Mouse (Mus musculus) fibroblast of lung, adult 2 months (primary cell): ENCODE results near the gene Cd59a.
"Not testable (repeated sequence)": the region's sequence is repeated elsewhere in the genome, so short reads cannot be mapped to it uniquely, and the experiment has no call there.

Source experiments
- DNase-seq: peaks from one replicate; pipeline ENCODE4 v3.0.0-alpha.2; 2011; ENCODE audit warnings: low read depth

The Cd59a gene

DNA sequence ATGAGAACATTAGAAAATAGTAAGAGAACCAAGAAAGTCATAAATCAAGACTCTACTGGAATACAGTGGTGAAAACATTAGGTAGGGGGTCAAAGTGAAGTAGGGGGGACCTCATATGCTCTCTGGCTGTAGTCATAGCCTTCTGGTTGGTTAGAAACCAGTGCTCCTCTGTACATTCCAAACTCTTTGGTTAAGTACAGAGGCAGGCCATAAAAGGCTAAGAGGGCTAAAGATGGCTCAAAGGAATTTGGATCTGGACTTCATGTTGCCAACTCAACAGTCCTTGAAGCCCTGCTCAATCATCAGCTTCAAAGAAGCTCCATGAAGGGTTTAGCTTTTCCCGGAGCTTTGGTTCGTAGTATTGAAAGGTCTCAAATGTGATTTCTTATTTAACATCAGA, 13.4 kb downstream of the Cd59a start:
- DNase-seq: not testable (repeated sequence)

DNA sequence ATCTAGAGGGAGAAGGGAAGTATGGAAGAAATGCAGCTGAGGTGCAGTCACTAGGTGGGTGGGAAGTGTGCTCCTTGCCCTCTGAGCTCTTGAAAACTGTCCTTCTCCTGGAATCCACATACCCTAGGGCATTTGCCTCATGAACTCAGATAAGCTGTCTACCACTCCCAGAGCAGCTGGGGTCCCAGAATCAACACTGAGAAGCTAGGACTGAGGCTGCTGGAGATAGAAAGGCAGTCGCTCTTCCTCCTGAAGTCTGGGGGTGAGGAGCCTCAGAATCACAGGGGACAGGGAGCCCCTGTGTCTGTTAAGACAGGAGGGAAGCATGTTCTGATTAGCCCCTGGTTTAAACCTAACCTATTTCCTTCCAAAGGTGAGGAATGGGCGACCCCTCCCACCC, 13.9 kb downstream of the Cd59a start:
- DNase-seq: no peak

DNA sequence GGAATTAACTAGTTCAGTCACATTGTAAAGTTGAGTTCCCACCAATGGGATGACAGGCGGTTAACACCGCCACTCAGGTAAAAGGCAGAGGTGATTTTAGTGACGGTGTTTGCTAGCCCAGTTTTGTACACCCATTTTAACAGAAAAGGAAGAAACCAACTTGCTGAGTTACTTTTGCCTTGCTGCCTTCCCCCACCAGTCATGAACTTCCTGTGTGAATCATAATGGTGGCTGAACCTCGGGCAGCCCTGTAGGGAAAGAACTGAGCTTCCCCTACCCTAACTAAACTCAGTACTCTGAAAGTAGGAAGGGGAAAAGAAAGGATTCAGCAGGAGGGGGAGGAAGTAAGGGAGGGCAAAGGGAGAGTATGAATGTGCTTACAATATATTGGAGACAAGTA, 14.4 kb downstream of the Cd59a start:
- DNase-seq: no peak

DNA sequence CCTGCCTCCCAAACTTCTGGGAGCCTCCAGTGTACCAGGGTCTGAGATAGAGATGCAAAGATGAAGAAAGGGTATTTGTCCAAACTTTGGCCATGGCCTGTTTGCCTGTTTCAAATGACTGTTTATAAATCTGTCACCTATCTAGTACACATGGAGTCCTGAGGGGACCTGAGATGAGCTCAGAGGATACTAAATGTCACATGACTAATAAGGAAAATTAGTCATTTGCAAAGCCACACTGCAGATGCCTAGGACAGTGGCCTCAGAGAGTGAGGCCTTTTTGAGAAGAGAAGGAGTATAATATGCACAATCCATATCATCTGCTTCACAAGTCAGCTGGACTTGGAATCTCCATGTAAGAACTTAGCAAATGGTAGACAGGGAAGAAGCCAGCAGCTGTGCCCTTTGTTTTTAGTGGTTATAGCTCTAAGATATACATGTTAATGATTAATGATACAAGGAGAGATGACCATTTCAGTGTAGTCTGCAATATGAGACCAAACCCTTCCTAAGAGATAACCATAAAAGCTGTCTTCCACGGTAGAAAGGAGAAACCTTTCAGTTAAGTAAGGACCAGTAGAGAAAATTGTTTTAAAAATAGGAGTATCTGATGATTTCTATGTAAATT, 15.7 kb downstream of the Cd59a start:
- DNase-seq: not testable (repeated sequence)

DNA sequence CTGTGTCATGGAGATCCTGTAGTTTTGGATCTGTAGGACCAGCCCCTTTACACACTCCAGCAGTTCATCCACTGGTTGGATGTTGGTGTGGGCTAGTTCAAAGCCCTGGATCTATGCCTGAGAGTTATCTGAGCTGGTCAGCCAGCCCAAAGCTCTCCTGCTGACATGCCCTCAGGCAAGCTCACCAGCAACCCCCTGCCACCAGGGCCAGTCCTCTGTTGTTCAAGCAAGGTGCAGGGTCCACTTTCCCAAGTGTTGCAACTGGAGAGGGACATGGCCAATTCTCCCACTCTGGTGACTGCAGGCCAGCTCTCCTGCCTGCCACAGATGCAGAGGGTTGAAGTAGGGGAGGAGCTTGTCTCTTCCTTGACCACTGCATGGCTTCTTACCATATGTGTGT, 18.0 kb downstream of the Cd59a start:
- not testable (repeated sequence) for DNase-seq

DNA sequence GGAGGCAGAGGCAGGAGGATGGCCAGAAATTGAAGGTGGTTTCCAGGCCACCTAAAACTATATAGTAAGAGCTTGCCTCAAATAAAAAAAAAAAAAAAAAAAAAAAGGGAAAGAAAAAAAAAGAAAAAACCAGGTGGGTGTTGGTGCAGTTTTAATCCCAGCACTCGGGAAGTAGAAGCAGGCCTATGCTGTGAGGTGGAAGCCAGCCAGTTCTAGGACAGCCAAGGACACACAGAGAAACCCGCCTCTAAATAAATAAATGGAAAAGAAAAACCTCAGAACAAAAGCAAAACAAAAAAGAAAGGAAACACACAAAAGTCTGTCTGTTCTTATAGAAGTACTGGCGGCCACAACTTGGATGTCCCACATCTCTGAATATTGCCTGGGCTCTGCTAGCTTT, 19.3 kb downstream of the Cd59a start:
- no peak for DNase-seq

DNA sequence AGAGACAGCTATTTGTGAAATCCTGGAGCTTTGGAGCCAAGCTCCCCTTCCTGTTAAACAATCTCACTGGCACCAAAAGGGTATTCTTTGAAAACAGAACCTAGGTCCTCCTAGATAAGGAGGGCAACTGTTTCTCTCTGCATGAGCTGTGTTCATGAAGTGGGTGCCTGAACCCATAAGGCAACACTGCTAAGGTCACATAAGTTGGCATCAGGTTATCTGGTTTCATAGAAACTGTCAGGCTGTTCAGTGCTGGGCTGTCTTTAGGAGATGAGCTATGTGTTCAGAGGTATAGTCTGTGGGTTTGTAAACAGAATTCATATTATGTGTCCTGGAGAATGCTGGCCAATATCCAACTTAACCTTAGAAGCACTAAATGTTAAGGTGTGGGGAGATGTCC, 21.6 kb downstream of the Cd59a start:
- DNase-seq: not testable (repeated sequence)

DNA sequence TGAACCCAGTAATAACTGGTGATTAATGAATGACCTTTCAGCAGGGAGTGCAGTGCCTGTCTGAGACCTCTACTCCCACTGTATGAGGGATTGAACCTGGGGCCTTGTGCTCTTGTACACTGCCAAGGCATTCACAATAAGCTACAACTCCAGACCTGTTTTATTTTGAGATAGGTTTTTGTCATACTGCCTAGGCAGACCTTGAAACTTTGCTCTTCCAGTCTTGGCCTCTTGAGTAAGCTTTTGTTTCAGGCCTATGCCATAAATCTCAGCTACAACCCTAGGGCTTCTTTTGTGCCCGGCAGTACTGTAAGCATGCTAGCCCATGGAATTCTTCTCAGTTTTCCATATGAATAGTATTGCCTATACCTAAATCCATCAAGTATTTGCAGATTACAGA, 23.5 kb downstream of the Cd59a start:
- no peak for DNase-seq

DNA sequence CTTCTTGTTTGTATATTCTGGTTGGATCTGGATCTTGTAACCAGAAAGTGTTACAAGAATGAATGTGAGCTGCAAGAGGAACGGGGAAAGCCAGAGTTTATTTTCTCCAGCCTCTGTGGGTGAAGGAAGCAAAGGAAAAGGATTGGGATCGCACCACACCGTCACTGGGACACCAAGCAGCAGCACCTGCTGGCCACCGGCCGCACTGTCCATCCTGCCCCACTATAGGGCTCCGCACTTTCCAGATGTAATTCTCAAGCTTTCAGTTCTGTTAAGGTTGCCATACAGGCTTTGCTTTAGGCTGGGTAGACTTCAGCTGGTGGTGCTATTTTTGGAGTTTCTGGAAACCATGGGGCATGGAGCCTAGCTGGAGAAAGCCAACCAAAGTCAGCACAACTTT, 24.7 kb downstream of the Cd59a start:
- DNase-seq: no peak

DNA sequence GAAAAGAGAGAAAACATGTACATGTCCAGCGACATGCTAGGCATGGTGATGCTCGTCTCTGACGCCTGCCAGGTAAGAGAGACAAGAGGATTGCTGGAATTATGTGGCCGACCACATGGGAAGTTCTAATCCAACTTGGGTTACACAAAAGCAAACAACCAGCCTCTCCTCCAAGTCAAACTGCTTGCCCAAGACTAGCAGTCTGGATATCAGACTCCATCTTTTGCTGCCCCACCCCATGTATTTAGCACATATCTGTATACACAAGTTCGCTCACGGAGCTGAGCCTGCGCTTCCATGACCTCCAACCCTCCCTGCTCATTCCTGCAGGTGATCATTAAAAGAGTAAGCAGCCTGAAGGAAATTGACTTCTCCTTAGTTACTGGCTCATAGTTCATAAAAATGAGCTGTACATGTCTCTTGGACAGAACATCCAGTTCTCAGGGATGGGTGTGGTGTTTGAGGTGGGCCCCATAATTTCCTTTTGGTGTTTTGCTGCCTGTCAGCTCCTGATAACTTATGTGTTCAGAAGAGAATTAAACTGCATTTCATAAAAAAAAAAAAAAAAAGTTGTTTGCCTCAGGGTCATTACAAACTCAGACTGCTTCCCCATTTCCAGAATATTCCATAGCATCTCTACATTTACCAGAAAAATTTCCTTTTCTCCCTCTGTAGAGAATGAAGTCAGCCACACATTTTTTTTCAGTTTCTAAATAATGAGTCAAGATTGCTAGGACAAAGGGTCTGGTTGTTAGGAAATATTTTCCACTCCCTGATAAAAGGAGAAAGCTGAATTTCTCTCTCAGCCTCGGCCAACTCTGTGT, 26.3 kb downstream of the Cd59a start:
- no peak for DNase-seq

DNA sequence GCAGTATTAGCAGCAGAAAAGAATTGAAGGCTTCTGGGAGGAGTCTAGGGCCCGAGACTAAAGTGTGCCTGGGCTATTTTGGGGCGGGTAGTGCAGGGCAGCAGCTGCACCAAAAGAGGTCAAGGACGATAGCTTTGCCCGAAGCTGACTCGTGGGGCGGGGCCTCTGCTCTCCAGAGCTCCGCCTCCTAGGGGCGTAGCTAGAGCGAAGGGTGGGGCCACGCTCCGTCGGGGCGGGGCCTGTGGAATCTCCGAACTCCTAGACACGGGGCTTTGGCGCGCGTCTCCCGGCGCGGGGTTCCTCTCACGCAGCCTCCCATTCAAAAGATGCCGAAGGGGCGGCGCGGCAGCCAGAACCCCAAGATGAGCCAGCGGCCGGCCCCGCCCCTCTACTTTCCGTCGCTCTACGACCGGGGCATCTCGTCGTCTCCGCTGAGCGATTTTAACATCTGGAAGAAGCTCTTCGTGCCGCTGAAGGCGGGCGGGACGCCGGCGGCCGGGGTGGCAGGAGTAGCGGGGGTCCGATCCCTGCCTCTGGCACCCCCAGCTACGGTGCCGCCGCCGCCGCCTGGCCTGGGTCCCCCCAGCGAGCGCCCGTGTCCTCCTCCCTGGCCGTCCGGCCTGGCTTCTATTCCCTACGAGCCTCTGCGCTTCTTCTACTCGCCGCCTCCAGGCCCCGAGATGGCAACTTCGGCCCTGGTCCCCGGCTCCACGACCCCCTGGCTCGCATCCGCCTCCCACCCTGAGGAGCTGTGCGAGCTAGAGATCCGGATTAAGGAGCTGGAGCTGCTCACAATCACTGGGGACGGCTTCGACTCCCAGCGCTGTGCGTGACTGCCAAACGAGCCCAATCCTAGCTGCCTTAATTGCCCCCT, 27.1 kb downstream of the Cd59a start, which contains the start of gene A930018P22Rik:
A930018P22Rik (plus strand) TSS at position 265 of the 874 bp plus-strand sequence.
- peak; percentile 63 for DNase-seq

DNA sequence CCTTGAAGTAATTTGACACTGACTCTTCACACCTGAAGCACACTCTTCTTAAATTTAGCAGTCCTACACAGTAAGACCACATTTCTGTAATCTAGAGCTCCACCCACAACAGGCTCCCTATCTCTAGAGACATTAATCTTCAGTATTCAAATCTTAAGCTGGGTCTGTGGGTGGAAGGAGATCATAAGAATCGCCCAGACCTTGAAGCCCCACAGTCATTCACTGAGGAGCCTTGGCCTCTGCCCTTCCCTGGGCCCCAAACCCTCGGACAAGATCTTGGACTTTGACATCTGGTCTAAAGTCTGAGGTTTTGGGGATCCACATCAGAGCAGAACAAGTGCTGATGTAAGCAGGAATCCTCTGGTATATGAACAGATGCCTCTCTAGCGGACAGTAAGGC, 27.9 kb downstream of the Cd59a start:
- no peak for DNase-seq

DNA sequence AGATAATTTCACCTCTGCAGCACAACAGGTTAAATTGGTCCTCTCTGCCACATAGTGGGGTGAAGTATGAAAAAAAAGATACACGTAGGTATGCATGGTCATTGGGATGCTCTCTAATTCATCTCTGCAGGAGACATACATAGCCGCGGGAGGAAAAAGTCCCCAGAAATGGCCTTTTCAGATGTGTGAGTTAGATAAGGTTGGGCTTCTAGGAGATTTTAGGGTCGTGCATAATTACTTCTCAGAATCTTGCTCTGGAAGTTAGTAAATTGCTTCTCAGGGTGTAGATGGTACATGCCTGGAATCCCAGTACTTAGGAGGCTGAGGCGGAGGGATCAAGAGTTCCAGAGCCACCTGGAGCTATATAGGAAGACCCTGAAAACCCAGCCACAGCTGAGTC, 28.5 kb downstream of the Cd59a start:
- no peak for DNase-seq

DNA sequence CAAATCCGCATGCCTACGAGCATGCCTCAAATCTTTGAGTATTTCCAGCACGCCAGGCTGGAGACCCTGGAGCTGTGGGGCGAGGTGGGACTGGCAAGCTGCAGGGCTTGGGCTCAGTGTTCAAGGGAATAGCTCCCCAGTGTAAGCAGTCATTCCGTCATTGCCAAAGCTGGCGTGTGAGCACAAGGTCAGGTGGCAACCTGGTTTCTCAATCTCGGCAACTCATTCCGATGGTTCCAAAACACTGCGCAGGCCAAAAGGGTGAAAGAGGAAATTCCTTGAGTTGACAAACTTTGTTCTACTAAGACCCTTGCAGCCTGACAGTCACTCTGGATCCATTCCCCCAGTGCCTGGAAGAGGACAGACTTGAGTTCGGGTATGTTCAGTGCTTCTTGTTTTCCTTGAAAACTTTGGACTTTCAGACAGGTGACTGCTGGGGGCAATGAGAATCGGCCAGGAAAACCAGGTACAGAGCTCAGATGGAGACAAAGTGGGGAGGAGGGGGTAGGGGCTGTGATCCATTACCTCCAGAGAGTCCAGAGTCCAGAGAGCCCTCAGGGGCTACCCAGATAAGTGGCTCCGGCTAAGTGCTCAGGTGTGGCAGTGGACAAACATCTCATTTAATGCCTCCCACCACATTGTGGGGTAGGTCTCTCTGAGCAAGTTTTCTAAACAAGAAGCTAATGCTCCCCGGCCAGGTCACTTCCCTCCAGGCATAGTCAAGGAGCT, 33.4 kb downstream of the Cd59a start:
- no peak for DNase-seq

DNA sequence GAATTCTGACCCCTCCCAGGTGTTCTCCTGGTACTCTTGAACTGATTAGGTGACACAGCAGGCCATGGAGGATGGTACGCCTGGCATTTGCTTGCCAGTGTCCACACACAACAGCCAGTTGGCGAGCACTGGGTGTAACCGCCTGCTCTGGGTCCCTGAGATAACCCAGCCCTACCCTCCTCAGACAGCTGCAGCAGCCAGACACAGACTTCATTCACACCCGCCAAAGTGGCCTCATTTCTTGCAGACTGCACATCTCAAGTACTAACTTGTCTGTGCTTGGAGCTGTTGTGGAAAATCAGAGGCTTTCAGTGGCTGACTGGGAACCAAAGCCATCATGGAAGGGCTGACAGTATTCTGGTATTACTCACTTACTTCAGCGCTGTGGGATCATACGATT, 34.6 kb downstream of the Cd59a start:
- no peak for DNase-seq

DNA sequence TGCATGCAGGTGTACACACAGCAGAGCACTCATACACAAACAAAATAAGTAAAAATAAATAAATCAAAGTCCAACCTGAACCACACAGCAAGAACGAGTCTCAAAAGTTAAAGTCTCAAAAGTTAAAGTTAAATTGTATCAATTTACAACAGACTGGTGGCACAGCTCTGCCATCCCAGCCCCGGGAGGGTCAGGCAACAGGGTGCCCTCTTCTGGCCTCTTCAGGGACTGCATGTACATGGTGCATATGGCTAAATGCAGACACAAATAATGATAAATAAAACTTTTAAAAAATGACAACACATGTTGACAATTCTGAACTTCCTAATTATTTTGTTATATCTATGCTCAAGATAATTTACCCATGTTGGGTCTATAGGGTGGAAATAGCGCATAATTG, 35.4 kb downstream of the Cd59a start:
- no peak for DNase-seq

DNA sequence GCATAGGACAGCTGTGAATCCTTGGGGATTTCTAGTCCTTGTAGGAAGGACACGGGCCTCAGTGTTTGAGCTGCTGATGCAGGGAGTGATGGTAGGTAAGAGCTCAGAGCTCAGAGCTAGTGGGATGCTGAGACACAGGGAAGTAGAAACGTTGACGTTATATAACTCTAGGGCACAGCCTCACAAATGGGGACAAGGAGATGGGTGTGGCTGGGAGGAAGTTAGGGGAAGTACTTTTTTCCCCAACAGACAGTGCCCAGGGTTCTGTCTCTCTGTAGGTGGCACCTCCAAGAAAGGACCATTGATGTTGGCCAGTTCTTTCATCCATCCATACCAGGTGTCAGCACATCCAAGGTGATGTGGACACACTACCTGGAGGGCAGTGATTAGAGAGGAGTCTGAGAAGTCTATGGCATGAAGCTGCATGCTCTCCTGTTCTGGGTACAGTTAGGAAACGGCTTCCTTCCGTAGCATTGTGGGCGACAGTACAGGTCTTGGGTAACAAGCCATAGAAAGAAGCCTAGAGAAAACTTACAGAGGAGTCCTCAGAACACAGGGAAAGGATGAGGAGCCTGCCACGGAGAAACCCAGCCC, 36.8 kb downstream of the Cd59a start:
- no peak for DNase-seq

DNA sequence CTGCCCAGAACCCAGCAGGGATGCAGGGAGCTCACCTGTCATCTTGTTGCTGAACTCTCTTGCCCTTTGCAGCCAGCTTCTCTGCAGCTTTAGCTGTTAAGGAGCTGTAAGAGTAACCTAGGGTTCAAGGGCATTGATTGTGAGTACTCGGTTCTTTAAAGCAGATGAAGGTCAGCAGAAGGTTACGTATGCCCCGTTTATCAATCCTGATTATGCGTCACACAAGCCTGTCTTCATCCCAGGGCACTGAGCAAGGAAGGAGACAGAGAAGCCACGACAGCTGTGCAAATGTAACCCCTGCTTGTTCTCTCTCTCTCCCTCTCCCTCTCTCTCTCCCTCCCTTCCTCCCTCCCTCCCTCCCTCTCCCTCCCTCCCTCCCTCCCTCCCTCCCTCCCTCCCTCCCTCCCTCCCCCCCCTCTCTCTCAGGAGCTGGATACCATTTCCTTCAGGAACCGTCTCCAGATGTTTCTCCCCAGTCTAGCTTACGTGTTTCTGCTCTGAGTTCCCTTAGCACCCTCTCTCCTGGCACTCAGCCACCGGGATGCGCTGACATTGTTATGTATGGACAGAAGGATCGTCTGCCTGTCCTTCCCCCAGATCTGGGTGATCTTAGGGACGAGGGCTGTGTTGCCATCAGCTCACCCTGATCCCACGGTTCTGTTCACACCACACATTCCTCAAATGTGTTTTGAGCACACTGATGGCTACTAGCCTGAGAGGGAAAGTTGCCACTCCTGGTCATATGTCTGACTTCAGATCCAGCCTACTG, 37.6 kb downstream of the Cd59a start:
- DNase-seq: no peak

DNA sequence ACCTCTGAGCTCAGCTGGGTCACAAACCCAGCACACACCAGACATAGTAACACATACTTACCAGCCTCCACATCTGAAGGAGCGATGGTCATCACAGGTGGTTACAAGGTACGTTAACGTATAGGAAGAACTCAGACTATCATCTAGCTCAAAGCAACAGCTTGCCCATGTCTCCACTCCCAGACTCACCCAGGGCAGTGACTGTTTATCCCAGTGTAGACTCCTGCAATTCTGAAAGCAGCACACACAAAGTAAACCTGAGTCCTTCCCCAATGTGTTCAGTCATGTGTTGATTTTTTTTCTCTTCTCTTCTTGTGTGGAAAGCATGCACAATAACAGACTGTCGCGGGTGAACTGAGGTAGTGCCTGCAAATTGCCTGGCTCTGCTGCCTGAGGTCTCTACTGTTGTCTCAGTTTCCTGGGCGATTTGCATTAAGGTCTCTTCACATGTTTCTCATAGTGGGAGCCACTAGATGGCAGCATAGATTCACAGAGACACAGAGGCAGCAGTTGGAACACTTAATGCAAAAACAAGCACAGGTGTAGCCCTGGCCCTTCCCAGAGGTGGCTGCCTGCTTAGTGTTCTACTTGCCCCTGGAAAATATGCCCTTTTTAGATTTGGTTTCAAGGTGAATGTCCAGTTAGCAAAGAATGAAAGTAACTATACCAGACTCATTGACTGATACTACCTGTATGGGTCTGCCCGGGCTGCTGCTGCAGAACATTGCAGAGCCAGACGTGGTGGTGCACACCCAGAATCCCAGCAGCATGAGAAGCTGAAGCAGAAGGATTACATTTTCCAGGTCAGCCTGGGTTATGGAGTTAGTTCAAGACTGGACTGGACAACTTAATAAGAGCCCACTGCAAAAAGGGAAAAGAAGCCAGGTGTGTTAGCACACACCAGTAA, 38.8 kb downstream of the Cd59a start:
- DNase-seq: no peak

DNA sequence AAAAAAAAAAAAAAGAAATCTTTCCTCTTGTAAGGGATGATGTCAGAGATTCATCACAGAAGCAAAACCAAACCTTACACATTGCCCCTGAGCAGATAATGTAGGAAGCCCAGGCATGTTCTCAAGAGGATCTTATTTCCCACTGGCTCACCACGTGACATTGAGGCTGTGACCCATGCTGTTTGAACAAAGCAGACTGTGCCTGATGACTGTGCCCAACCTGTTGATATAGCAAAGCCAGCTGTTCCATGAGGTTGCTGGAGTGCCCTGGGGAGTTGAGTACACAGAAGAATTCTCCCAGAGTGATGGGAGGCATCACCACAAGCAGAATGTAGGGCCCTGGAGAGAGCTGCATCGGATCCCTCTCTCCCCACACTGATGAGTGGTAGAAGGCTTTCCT, 40.3 kb downstream of the Cd59a start:
- no peak for DNase-seq
